Mouse (Mus musculus): Measurements from ENCODE around the gene Gadl1. TPM values are rescaled to one million over a fixed set of nuclear protein-coding genes. Genes with fewer than 3 reads are reported as not detected.

The Gadl1 gene
- total and polyA plus RNA-seq, 3 experiments, result 0.27 TPM; not detected in 2

GRCm38 (mm10) chr9:115978478-115978877 lies 69.2 kb downstream of the Gadl1 start:
- ATAC-seq (ENCODE audit: extremely low read depth, insufficient number of reproducible peaks, low FRiP score, poor library complexity, severe bottlenecking), result no peak
- Histone ChIP-seq H3K4me3 (ENCODE audit: low read depth, low read length) (no peak overlapping the region), H3K36me3 (replicated peaks) (no peaks in the 10 kb centered on the region), H3K27me3 (ENCODE audit: insufficient read depth, low read length) (no peaks in the 10 kb centered on the region), H3K9me3 (replicated peaks) (peaks cover 52% of the 10 kb centered on the region), H3K4me1 (ENCODE audit: insufficient read depth, low read depth, low read length) (no peaks in the 10 kb centered on the region)
- no peak for TF ChIP-seq POLR2AphosphoS5 (IDR thresholded peaks at IDR 0.05; ENCODE audit: insufficient replicate concordance, low read depth, low read length)
- TF ChIP-seq CTCF (IDR thresholded peaks at IDR 0.05; ENCODE audit: low read depth, low read length), result no peak
- no peak for TF ChIP-seq GATA1 (IDR thresholded peaks at IDR 0.05; ENCODE audit: borderline replicate concordance, low read length)
- TF ChIP-seq GATA2 (IDR thresholded peaks at IDR 0.05; ENCODE audit: borderline replicate concordance, low read depth, low read length), result no peak
- no peak for TF ChIP-seq TAL1 (conservative IDR thresholded peaks at IDR 0.05; ENCODE audit: low read depth, low read length)
- DNase-seq (ENCODE audit: low spot score), result no peak

- H3K27me3 ChIP-seq (ENCODE audit: insufficient read depth, low read length), result no peaks in the 10 kb centered on the region
- no peak overlapping the region for H3K4me3 ChIP-seq (ENCODE audit: low read depth, low read length)
- TF ChIP-seq GATA1 (IDR thresholded peaks at IDR 0.05; ENCODE audit: borderline replicate concordance, low read length), result no peak
- TF ChIP-seq CTCF (IDR thresholded peaks at IDR 0.05; ENCODE audit: low read depth, low read length), result no peak
- no peaks in the 10 kb centered on the region for H3K36me3 ChIP-seq (replicated peaks)
- peaks cover 60% of the 10 kb centered on the region for H3K9me3 ChIP-seq (replicated peaks)
- ATAC-seq (ENCODE audit: extremely low read depth, insufficient number of reproducible peaks, low FRiP score, poor library complexity, severe bottlenecking) (no peak), DNase-seq (ENCODE audit: low spot score) (no peak)
- no peaks in the 10 kb centered on the region for H3K4me1 ChIP-seq (ENCODE audit: insufficient read depth, low read depth, low read length)
These were observed 81.4 kb downstream of the Gadl1 start for GRCm38 (mm10) chr9:115990661-115991060.

GRCm38 (mm10) chr9:115994772-115995171 lies 85.5 kb downstream of the Gadl1 start:
- Histone ChIP-seq H3K36me3 (replicated peaks) (no peaks in the 10 kb centered on the region), H3K4me1 (ENCODE audit: insufficient read depth, low read depth, low read length) (no peaks in the 10 kb centered on the region), H3K27me3 (ENCODE audit: insufficient read depth, low read length) (no peaks in the 10 kb centered on the region), H3K4me3 (ENCODE audit: low read depth, low read length) (no peak overlapping the region), H3K9me3 (replicated peaks) (peaks cover 70% of the 10 kb centered on the region)
- TF ChIP-seq TAL1 (conservative IDR thresholded peaks at IDR 0.05; ENCODE audit: low read depth, low read length) (no peak), GATA2 (IDR thresholded peaks at IDR 0.05; ENCODE audit: borderline replicate concordance, low read depth, low read length) (no peak), GATA1 (IDR thresholded peaks at IDR 0.05; ENCODE audit: borderline replicate concordance, low read length) (no peak), CTCF (IDR thresholded peaks at IDR 0.05; ENCODE audit: low read depth, low read length) (no peak)
- ATAC-seq (ENCODE audit: extremely low read depth, insufficient number of reproducible peaks, low FRiP score, poor library complexity, severe bottlenecking) (no peak), DNase-seq (ENCODE audit: low spot score) (no peak)

DNA sequence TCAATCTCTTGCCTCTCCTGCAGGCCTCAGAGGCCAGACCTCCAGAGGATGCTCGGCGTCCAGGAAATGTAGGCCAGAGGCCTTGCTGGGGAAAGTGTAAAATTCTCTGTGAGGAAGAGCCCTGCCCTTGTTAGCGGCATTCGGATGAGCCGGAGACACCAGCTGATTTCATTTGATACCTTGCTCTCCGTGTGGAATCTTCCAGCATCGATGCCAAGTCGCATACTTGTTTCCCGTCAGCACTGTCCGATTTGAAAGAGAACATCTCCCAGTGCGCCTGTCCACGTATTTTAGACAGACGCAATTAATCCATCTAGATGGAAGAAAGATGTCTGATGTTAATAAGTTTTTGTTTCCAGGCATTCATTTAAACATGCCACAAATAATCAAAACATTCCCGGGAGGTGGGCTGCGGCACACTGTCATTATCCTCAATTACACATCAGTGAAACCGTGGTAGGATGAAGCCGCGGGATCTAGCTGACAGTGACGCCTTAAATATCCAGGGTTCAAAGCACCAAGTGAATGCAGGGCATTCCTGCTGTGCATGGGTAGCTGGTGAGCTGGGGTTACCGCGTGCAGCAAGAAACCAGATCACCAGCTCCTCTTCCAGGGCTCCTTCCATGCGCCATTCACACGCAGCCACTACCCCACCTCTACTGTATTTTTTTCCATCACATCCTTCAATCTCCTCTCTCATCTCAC lies 86.8 kb downstream of the Gadl1 start:
- H3K27me3 ChIP-seq (ENCODE audit: insufficient read depth, low read length), result no peaks in the 10 kb centered on the region
- no peak for ATAC-seq (ENCODE audit: extremely low read depth, insufficient number of reproducible peaks, low FRiP score, poor library complexity, severe bottlenecking)
- no peaks in the 10 kb centered on the region for H3K36me3 ChIP-seq (replicated peaks)
- no peak overlapping the region; the same call in 1 of the 2 replicates for H3K4me3 ChIP-seq (ENCODE audit: low read depth, low read length)
- peaks cover 66% of the 10 kb centered on the region for H3K9me3 ChIP-seq (replicated peaks)
- no peaks in the 10 kb centered on the region for H3K4me1 ChIP-seq (ENCODE audit: insufficient read depth, low read depth, low read length)
- DNase-seq (ENCODE audit: low spot score), result no peak
- TF ChIP-seq GATA2 (IDR thresholded peaks at IDR 0.05; ENCODE audit: borderline replicate concordance, low read depth, low read length) (no peak), TAL1 (conservative IDR thresholded peaks at IDR 0.05; ENCODE audit: low read depth, low read length) (no peak), POLR2AphosphoS5 (IDR thresholded peaks at IDR 0.05; ENCODE audit: insufficient replicate concordance, low read depth, low read length) (no peak), CTCF (IDR thresholded peaks at IDR 0.05; ENCODE audit: low read depth, low read length) (no peak), GATA1 (IDR thresholded peaks at IDR 0.05; ENCODE audit: borderline replicate concordance, low read length) (no peak)

DNA sequence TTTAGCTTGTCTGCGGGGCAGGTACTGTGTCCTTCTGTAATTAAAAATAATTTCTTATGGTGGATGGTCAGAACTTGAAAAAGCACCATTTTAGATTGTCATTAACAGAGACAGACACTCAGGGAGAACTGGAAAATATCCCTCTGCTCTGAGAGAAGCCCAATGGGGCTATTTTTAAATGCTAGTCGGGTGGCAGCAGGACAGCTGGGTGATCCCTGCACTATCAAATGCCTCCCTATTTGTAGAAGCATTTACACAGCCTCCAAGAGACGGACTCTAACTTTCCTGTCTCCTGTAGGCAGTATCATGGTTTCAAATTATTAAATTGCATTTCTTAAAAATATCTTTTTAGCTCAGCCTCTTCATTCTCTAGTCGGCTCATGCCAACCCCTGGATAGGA lies 89.1 kb downstream of the Gadl1 start:
- Histone ChIP-seq H3K27me3 (ENCODE audit: insufficient read depth, low read length) (no peaks in the 10 kb centered on the region), H3K4me3 (ENCODE audit: low read depth, low read length) (no peak overlapping the region), H3K4me1 (ENCODE audit: insufficient read depth, low read depth, low read length) (no peaks in the 10 kb centered on the region), H3K36me3 (replicated peaks) (no peaks in the 10 kb centered on the region), H3K9me3 (replicated peaks) (peaks cover 59% of the 10 kb centered on the region)
- ATAC-seq (ENCODE audit: extremely low read depth, insufficient number of reproducible peaks, low FRiP score, poor library complexity, severe bottlenecking) (no peak), DNase-seq (ENCODE audit: low spot score) (no peak)
- TF ChIP-seq POLR2AphosphoS5 (IDR thresholded peaks at IDR 0.05; ENCODE audit: insufficient replicate concordance, low read depth, low read length) (no peak), GATA2 (IDR thresholded peaks at IDR 0.05; ENCODE audit: borderline replicate concordance, low read depth, low read length) (no peak), CTCF (IDR thresholded peaks at IDR 0.05; ENCODE audit: low read depth, low read length) (no peak), GATA1 (IDR thresholded peaks at IDR 0.05; ENCODE audit: borderline replicate concordance, low read length) (no peak), TAL1 (conservative IDR thresholded peaks at IDR 0.05; ENCODE audit: low read depth, low read length) (no peak)

- ATAC-seq (ENCODE audit: extremely low read depth, insufficient number of reproducible peaks, low FRiP score, poor library complexity, severe bottlenecking) (no peak), DNase-seq (ENCODE audit: low spot score) (no peak)
- Histone ChIP-seq H3K4me3 (ENCODE audit: low read depth, low read length) (no peak overlapping the region), H3K36me3 (replicated peaks) (no peaks in the 10 kb centered on the region), H3K9me3 (replicated peaks) (peaks cover 61% of the 10 kb centered on the region), H3K27me3 (ENCODE audit: insufficient read depth, low read length) (no peaks in the 10 kb centered on the region), H3K4me1 (ENCODE audit: insufficient read depth, low read depth, low read length) (no peaks in the 10 kb centered on the region)
- TF ChIP-seq CTCF (IDR thresholded peaks at IDR 0.05; ENCODE audit: low read depth, low read length) (no peak), GATA1 (IDR thresholded peaks at IDR 0.05; ENCODE audit: borderline replicate concordance, low read length) (no peak), TAL1 (conservative IDR thresholded peaks at IDR 0.05; ENCODE audit: low read depth, low read length) (no peak), GATA2 (IDR thresholded peaks at IDR 0.05; ENCODE audit: borderline replicate concordance, low read depth, low read length) (no peak), POLR2AphosphoS5 (IDR thresholded peaks at IDR 0.05; ENCODE audit: insufficient replicate concordance, low read depth, low read length) (no peak)
These were observed 90.2 kb downstream of the Gadl1 start for GRCm38 (mm10) chr9:115999361-115999990.

Data from G1E (cell line).